Mouse (Mus musculus) hindbrain, embryonic 12.5 days (tissue): ENCODE results near the gene Ogt. TPM values are rescaled to one million over a fixed set of nuclear protein-coding genes. Genes with fewer than 3 reads are reported as not detected.
A peak's percentile ranks its signal among the peaks of the same experiment; 100 is the strongest.

Source experiments
- ATAC-seq: fragments of 200-750 bp; cut with Nextera tagmentation; 2 replicates; pipeline ENCODE4 v1.8.0; 2017; ENCODE audit warnings: moderate TSS enrichment; ENCODE audit not compliant: low FRiP score
- H3K27ac ChIP-seq: fragments of 300-500 bp; sonication (generic); 2 replicates; pipeline ENCODE4 v1.5.1; 2016; ENCODE audit warnings: mild to moderate bottlenecking
- H3K27me3 ChIP-seq: fragments of 300-500 bp; sonication (generic); 2 replicates; pipeline ENCODE4 v1.6.1; 2016; ENCODE audit warnings: mild to moderate bottlenecking
- H3K36me3 ChIP-seq: fragments of 300-500 bp; sonication (generic); 2 replicates; pipeline ENCODE4 v1.6.1; 2016; ENCODE audit warnings: mild to moderate bottlenecking
- H3K4me1 ChIP-seq: fragments of 300-500 bp; sonication (generic); 2 replicates; pipeline ENCODE4 v1.6.1; 2016
- H3K4me2 ChIP-seq: fragments of 300-500 bp; sonication (generic); replicated peaks from 2 replicates; pipeline ENCODE4 v1.6.1; 2016; ENCODE audit warnings: mild to moderate bottlenecking
- H3K4me3 ChIP-seq: fragments of 300-500 bp; sonication (generic); 2 replicates; pipeline ENCODE4 v1.5.1; 2016; ENCODE audit warnings: mild to moderate bottlenecking
- H3K9ac ChIP-seq: fragments of 300-500 bp; sonication (generic); 2 replicates; pipeline ENCODE4 v1.6.1; 2016; ENCODE audit warnings: mild to moderate bottlenecking, moderate library complexity
- H3K9me3 ChIP-seq: fragments of 300-500 bp; sonication (generic); replicated peaks from 2 replicates; pipeline ENCODE4 v1.6.1; 2016; ENCODE audit warnings: mild to moderate bottlenecking
- WGBS: fragments of 180-500 bp; shearing (Covaris S2); methylation state at CpG from one replicate; pipeline ENCODE4 v1.1.7; 2016; 5-methylcytosine and 5-hydroxymethylcytosine counted together
- polyA plus RNA-seq: library from polyadenylated mRNA; unstranded; fragments of >200 nt; fragmentation: Nextera tagmentation; extraction: Ambion mirVana; gene quantifications from 2 replicates; pipeline ENCODE4 v1.2.1, GENCODE M21; 2016

Gene Ogt
- polyA plus RNA-seq = 218 and 233 TPM in 2 replicates

- H3K4me1 ChIP-seq = peaks cover 4% of the 10 kb centered on the region; the same call in 1 of the 2 replicates
- peak within 1 kb of the TSS; percentile 63 for H3K4me2 ChIP-seq
- H3K36me3 ChIP-seq = no peaks in the 10 kb centered on the region
- peak within 1 kb of the TSS; percentile 59 for H3K4me3 ChIP-seq
- peak within 1 kb of the TSS; percentile 87 for H3K27ac ChIP-seq
- H3K27me3 ChIP-seq = peaks cover 17% of the 10 kb centered on the region
- peak within 1 kb of the TSS; percentile 81 for H3K9ac ChIP-seq
- H3K9me3 ChIP-seq = no peaks in the 10 kb centered on the region
- peak; percentile 95 for ATAC-seq
- 17% methylated on average over 24 of the region's 24 CpGs for WGBS
These were observed at the start of gene Ogt for GRCm38 (mm10) chrX:101639741-101640166. TSS of gene Ogt (plus strand) at chrX:101640060.

DNA sequence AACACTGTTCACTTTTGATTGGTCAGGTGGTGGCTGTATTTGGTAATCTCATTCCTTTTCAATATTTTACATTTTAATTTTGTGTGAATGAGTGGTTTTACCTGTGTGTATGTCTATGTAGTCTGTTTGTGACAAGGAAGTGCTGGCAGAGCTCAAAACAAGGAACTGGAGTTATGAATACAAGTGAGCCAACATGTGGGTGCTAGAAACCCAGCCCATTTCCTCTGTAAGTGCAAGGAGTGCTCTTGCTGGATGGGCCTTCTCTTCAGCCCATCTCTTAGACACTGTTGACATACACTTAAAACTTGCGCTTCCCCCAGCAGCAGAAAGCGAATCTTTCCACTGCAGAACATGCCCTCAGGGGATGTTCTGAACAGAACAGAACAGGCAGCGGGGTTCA is 23.7 kb upstream of the Ogt start:
- Histone ChIP-seq H3K27ac (no peak overlapping the region), H3K27me3 (no peaks in the 10 kb centered on the region; the same call in none of the 2 replicates), H3K36me3 (no peaks in the 10 kb centered on the region), H3K9me3 (no peaks in the 10 kb centered on the region), H3K4me2 (no peak overlapping the region), H3K4me3 (no peak overlapping the region), H3K4me1 (no peaks in the 10 kb centered on the region), H3K9ac (no peak overlapping the region)
- 93% methylated on average over 3 of the region's 3 CpGs for WGBS
- no peak for ATAC-seq

DNA sequence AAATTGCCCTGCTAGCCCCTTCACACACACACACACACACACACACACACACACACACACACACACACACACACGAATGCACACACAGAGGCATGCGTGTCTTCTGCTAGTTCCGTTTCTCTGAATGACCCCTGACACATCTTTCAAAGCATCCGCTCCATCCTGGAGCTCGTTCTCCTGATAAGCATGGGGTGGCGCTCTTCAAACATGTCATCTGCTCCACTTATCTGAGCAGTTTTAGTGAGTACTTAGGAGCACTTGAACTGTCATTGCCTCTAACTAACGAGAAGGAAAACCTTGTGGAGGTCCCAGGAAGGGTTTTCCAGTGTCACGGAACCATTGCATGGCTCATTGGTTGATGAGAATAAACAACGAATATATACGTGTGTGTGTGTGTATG is 22.0 kb upstream of the Ogt start:
- ATAC-seq = no peak
- 71% methylated on average over 10 of the region's 10 CpGs for WGBS

GRCm38 (mm10) chrX:101620317-101620716 is 19.5 kb upstream of the Ogt start:
- Histone ChIP-seq H3K4me1 (no peaks in the 10 kb centered on the region), H3K9me3 (no peaks in the 10 kb centered on the region), H3K27me3 (no peaks in the 10 kb centered on the region; the same call in 1 of the 2 replicates), H3K27ac (no peak overlapping the region), H3K4me3 (no peak overlapping the region), H3K4me2 (no peak overlapping the region), H3K36me3 (no peaks in the 10 kb centered on the region), H3K9ac (no peak overlapping the region)
- no peak for ATAC-seq
- WGBS = 66% methylated on average over 6 of the region's 6 CpGs

More for the DNA sequence above, 22.0 kb upstream of the Ogt start:
- Histone ChIP-seq H3K4me1 (no peaks in the 10 kb centered on the region), H3K27ac (no peak overlapping the region), H3K4me2 (no peak overlapping the region), H3K36me3 (no peaks in the 10 kb centered on the region), H3K27me3 (no peaks in the 10 kb centered on the region; the same call in 1 of the 2 replicates), H3K9me3 (no peaks in the 10 kb centered on the region), H3K9ac (no peak overlapping the region), H3K4me3 (no peak overlapping the region)

- H3K4me2 ChIP-seq = no peak overlapping the region
- no peak overlapping the region for H3K9ac ChIP-seq
- 54% methylated on average over 3 of the region's 3 CpGs for WGBS
- no peaks in the 10 kb centered on the region for H3K36me3 ChIP-seq
- no peaks in the 10 kb centered on the region for H3K4me1 ChIP-seq
- H3K9me3 ChIP-seq = no peaks in the 10 kb centered on the region
- no peaks in the 10 kb centered on the region; the same call in 1 of the 2 replicates for H3K27me3 ChIP-seq
- no peak overlapping the region for H3K4me3 ChIP-seq
- no peak overlapping the region for H3K27ac ChIP-seq
- no peak for ATAC-seq
These were observed 17.3 kb upstream of the Ogt start for GRCm38 (mm10) chrX:101622539-101622938.

GRCm38 (mm10) chrX:101636821-101637525 is 2.9 kb upstream of the Ogt start:
- no peaks in the 10 kb centered on the region for H3K4me1 ChIP-seq
- ATAC-seq = no peak
- H3K4me3 ChIP-seq = no peak overlapping the region
- no peaks in the 10 kb centered on the region for H3K9me3 ChIP-seq
- H3K27ac ChIP-seq = no peak overlapping the region
- WGBS = 27% methylated on average over 9 of the region's 9 CpGs
- peaks cover 17% of the 10 kb centered on the region for H3K27me3 ChIP-seq
- H3K9ac ChIP-seq = no peak overlapping the region
- no peaks in the 10 kb centered on the region for H3K36me3 ChIP-seq
- H3K4me2 ChIP-seq = no peak overlapping the region

GRCm38 (mm10) chrX:101638856-101639255 is 1.0 kb upstream of the Ogt start:
- H3K4me3 ChIP-seq = peak overlapping the region; percentile 59; the same call in 1 of the 2 replicates
- 29% methylated on average over 3 of the region's 3 CpGs for WGBS
- H3K36me3 ChIP-seq = no peaks in the 10 kb centered on the region
- H3K27me3 ChIP-seq = peaks cover 17% of the 10 kb centered on the region
- peaks cover 4% of the 10 kb centered on the region; the same call in 1 of the 2 replicates for H3K4me1 ChIP-seq
- H3K27ac ChIP-seq = no peak overlapping the region
- H3K9me3 ChIP-seq = no peaks in the 10 kb centered on the region
- H3K4me2 ChIP-seq = peak overlapping the region; percentile 50
- no peak overlapping the region for H3K9ac ChIP-seq
- ATAC-seq = no peak

DNA sequence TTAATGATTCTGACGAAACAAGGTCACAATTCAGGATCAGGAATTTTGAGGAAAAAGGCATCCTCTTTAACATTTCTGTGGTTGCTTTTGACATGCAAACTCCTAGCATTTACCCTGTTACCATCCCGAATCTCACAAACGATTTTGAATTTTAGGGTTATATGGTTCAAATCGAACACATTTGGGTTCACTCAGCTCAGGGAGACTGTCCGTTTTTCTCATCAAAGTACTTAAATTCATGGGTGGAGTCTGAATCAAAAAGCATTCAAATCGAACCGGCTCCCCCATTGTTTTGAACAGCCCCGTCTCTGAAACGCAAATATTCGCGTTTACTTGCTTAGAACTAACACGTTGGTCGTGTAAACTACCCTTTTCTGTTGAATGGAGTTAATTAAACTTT is 554 bp upstream of the Ogt start:
- Histone ChIP-seq H3K9me3 (no peaks in the 10 kb centered on the region), H3K27me3 (peaks cover 17% of the 10 kb centered on the region), H3K27ac (no peak overlapping the region), H3K9ac (no peak overlapping the region), H3K4me1 (peaks cover 4% of the 10 kb centered on the region; the same call in 1 of the 2 replicates), H3K4me3 (peak overlapping the region; percentile 59), H3K36me3 (no peaks in the 10 kb centered on the region), H3K4me2 (peak overlapping the region; percentile 50)
- WGBS = 15% methylated on average over 13 of the region's 13 CpGs
- ATAC-seq = no peak

DNA sequence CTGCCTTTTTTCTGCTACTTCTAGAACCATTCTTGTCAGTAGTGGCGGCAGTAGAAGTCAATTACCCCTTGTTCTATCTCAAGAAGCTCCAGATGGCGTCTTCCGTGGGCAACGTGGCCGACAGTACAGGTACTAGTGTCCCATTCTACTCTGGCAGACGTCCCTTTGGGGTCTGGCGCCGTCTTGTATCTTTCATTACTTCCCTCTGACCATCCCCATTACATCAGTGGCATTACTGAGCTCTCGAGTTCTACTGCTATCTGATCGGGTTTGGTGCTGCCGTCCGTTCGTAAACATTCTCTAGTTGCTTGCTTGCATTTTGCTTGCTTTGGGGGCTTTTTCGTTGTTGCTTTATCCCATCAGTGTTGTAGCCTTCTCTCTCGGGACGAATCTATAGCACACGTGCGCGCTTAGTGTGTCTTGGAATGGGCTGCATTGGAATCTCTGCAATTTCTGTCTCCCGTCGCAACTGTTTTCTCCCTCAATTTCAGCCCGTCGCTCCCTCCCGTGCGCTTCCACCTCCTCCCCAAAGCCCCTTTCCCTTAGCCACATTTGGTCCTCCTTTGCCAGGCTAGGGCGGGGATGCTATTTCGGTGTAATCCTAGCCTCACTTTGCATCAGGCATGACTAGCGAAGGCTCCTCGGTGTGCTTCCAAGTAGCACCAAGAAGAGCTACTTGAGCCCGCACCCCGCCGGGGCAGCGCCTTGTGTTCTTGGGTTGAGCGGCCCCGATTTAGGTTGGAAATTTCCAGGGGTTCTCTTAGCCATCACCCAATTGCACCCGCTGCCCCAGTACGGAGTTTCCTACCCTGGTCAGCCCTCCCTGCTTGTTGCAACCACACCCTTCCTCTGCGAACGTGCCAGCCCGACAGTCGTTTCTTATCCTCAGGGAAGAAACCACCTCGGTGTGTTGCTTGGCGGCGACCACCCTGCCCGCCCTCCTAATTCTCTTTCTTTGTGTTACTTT is 617 bp downstream of the Ogt start:
- Histone ChIP-seq H3K27me3 (peaks cover 17% of the 10 kb centered on the region), H3K36me3 (no peaks in the 10 kb centered on the region), H3K9me3 (no peaks in the 10 kb centered on the region), H3K9ac (peak overlapping the region; percentile 81), H3K4me3 (peak overlapping the region; percentile 59), H3K4me2 (peak overlapping the region; percentile 63), H3K27ac (peak overlapping the region; percentile 87), H3K4me1 (peaks cover 4% of the 10 kb centered on the region; the same call in 1 of the 2 replicates)
- 24% methylated on average over 45 of the region's 45 CpGs for WGBS
- peak; percentile 41; the same call in 1 of the 2 replicates for ATAC-seq

DNA sequence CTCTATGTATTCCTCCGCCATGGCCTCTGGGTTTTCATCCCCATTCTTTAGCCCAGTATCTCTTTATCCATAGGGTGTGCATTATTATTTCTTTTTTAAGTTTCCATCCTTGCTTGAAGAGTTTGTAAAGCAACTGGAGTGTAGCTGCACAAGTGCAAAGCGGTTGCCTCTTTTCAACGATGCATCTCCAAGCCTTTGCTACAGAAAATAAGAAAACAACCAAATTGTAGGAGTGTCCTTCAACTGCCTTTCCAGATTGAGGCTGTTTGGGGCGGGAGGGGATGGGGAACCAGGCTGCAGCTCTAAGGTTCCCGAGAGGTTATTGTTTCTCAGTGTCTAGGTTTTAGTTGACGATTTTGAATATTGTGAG is 1.3 kb downstream of the Ogt start:
- H3K27me3 ChIP-seq = peaks cover 17% of the 10 kb centered on the region
- peaks cover 4% of the 10 kb centered on the region; the same call in 1 of the 2 replicates for H3K4me1 ChIP-seq
- peak overlapping the region; percentile 87 for H3K27ac ChIP-seq
- no peak for ATAC-seq
- H3K9ac ChIP-seq = peak overlapping the region; percentile 81
- peak overlapping the region; percentile 59 for H3K4me3 ChIP-seq
- H3K36me3 ChIP-seq = no peaks in the 10 kb centered on the region
- H3K9me3 ChIP-seq = no peaks in the 10 kb centered on the region
- WGBS = 18% methylated on average over 6 of the region's 6 CpGs
- H3K4me2 ChIP-seq = peak overlapping the region; percentile 63

DNA sequence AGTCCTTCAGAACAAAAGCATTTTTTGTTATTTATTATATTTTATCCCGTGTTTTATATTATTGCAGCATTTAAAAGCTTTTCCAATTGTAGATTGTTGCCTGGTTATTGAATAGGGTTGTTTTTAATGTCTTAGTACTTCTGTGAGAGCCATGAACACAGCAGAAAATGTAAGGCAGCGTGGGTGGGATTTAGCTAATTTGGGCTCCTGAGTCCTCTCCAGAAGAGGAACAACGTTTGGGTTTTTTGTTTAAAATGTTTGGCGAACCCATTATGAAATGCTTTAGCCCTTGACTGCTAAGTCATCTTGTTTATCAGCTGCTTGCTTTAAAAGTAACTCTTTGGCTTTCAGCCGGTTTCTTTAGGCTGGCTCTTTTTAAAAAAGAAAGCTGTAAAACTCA is 2.2 kb downstream of the Ogt start:
- peaks cover 17% of the 10 kb centered on the region for H3K27me3 ChIP-seq
- H3K4me3 ChIP-seq = peak overlapping the region; percentile 59
- 23% methylated on average over 5 of the region's 5 CpGs for WGBS
- H3K27ac ChIP-seq = no peak overlapping the region
- peaks cover 4% of the 10 kb centered on the region; the same call in 1 of the 2 replicates for H3K4me1 ChIP-seq
- H3K36me3 ChIP-seq = no peaks in the 10 kb centered on the region
- peak overlapping the region; percentile 63 for H3K4me2 ChIP-seq
- H3K9ac ChIP-seq = peak overlapping the region; percentile 81
- no peak for ATAC-seq
- H3K9me3 ChIP-seq = no peaks in the 10 kb centered on the region

DNA sequence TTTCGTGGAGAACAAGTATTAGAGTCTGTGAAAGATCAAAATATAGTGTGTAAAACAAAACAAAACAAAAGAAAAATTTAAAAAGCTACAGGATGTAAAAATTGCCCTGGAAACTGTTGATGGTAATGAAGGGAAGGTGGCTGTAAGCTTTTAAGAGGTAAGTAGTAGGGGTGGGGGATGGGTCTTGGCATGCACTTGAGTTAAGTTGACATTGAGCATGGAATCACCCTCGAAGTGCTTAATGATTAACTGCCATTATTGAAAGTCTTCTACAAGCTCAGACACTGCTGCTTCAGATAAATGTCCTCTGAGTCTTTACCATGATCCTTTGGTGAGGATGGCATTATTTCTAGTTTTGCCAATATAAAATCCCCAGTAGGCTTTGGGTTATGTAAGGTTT is 5.4 kb downstream of the Ogt start:
- H3K9ac ChIP-seq = no peak overlapping the region
- no peak overlapping the region for H3K4me2 ChIP-seq
- H3K36me3 ChIP-seq = no peaks in the 10 kb centered on the region
- 80% methylated on average over 2 of the region's 2 CpGs for WGBS
- no peak overlapping the region for H3K27ac ChIP-seq
- no peaks in the 10 kb centered on the region for H3K9me3 ChIP-seq
- no peak for ATAC-seq
- H3K4me1 ChIP-seq = peaks cover 7% of the 10 kb centered on the region; the same call in 1 of the 2 replicates
- no peak overlapping the region for H3K4me3 ChIP-seq
- peaks cover 6% of the 10 kb centered on the region for H3K27me3 ChIP-seq
